Mouse (Mus musculus) ZHBTc4 (cell line): ENCODE data around the gene Nqo1.

Source experiments
- DNase-seq: peaks from one replicate; pipeline ENCODE4 v3.0.0-alpha.2; 2011; ENCODE audit warnings: low read depth, low spot score

Nqo1 gene

DNA sequence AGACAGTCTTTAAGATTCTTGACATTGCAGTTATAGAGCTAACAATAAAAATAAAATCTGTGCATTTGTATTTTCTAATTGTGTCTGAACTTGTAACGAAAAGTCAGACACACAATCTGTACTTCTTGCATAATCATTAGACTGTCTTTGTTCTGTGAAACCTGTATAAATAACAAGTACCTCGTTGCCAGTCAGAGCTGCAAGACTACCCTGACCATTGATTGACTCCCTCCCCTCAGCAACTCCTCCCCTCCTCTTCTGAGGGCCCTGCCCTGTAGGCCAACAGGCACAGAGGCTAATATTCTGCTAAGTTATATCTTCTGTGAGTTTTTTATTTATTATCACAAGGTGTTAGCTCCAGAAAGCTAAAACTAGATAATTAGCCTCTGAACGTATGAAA is 2.9 kb upstream of the Nqo1 start:
- no peak for DNase-seq

GRCm38 (mm10) chr8:107404057-107404456 is 1.1 kb upstream of the Nqo1 start:
- peak; percentile 47 for DNase-seq

- DNase-seq = no peak
Observed at GRCm38 (mm10) chr8:107401866-107402265, 1.1 kb downstream of the Nqo1 start.

GRCm38 (mm10) chr8:107399495-107399894 is 3.5 kb downstream of the Nqo1 start:
- no peak for DNase-seq

DNA sequence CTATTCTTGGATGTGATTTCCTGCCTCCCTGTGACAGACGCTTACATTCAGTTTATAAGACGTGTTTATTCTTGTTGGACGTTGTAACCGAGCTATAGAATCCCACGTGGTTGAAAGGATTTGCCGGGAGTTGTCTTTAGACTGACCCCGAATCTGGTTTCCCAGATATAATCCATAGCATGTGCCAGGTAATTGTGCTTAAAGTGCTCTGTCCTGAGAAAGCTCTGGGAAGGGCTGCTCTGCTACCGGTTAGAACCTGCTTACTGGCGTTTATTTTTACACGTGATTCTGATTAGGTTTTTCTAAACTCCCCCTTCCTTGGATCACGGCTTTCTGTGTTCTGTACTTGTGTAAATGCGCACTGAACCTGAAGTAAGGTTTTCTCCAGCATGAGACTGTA is 5.3 kb downstream of the Nqo1 start:
- DNase-seq = no peak

DNA sequence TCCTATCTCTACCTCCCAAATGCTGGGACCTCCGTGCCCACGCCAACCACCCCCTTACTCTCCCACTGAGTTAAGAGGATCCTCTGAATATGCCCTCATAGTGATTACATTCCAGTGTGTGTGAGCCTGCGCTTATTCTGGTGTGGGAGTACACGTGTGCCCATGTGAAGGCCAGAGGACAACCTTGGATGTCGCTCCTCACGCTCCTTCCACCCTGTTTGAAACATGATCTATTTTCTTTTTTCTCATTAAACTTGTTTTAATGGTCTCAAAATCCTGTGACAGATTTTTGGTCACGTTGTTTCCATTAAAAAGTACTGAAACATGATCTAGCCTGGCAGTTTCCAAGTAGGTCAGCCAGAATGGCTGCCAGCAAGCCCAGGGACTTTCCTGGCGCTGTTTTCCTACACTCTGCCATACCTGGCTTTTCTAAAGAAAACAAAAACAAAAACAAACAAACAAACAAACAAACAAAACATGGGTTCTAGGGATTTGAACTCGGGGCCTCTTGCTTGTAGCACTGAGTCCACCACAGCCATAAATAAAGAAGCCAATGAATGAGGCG is 6.8 kb downstream of the Nqo1 start:
- no peak for DNase-seq

DNA sequence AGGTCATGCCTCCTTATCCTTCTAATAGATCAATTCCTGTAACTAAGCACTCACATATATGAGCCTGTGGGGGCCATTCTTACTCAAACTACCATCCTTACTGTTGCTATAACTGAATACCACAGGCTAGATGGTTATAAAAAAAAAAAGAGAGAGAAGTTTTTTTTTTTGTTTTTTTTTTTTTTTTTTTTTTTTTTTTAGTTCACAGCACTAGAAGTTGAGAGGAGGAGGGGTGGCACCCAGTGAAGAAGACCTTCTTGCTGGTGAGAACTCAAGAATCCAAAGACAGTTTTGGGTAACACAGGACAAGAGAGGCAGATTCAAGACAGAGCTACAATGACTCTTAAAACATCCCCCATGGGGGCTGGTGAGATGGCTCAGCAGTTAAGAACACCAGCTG is 7.6 kb downstream of the Nqo1 start:
- DNase-seq = no peak

DNA sequence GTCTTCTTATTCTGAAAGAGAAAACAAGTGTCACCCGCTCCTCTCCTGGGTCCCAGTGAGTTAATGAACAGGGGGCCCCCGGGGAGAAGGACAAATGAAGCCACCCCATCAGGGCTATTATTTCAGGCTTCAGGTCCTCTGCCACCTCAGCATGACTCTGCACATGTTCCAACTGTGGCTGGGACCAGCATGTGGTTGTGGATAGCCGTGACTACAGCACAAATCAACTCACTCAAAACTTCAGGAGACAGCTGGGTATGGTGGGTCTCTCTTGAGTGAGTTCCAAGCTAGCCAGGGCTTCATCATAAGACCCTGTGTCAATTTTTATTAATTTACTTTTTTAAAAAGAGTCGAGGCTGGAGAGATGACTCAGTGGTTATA is 11.9 kb downstream of the Nqo1 start:
- no peak for DNase-seq

DNA sequence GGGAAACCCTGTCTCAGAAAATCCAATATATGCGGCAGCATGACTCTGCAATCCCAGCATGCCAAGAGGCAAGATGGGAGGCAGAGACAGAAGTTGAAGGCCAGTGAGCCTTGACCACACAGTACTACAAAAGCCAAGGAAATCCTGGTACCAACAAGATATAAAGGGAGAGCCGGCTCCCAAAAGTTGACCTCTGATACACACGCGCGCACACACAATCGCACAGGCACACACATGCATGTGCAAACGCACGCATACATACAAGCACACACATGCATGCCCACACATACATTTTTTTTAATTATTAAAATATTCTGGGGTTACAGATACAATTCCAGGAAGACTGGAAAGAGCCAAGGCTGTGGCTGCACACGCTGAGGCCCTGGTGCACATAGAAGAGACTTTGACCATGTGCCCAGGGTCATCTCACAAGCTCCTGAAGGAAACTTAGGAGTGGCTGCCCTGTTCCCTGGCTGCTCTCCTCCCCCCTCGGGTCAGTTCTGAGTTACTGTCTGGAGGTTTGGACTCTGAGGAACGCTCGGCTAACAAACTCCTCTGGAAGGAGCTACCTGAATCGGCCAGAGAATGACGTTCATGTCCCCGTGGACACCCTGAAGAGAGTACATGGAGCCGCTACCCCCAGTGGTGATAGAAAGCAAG is 12.4 kb downstream of the Nqo1 start:
- DNase-seq = no peak

DNA sequence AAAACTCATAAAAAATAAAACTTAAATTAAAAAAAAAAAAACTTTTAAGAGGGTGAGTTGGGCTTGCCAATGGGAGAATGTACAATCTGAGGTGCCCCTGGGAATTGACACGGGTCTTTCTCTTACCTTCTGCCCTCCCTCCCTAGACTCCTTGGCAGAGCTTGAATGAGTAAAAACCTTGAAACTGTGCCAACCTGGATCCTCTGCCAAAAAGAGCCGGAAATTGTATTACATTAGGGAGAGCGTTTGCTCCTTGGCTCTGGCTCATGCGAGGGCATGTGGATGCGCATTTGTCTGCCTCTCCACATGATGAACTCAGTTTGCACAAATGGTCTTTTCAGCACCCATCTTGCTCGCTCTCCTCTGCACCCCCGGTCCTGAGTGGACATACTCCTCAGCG is 13.4 kb downstream of the Nqo1 start:
- DNase-seq = no peak

DNA sequence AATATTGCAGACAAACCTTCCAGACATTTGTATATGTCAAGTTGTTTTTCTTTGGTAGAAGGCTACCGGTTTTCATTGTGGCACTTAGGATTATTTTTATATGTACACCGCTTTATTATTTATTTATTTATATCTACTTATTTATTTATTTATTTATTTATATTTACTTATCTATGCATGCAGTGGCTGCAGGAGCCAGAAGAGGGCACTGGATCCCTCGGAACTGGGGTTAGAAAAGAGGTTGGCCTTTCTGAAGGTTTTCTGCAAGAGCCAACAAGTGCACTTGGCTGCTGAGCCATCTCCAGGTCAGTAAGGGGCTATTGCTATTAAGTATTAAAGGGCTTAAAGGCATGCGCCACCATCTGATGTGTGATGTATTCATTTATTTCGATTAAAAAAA is 15.1 kb downstream of the Nqo1 start:
- peak; percentile 73 for DNase-seq

DNA sequence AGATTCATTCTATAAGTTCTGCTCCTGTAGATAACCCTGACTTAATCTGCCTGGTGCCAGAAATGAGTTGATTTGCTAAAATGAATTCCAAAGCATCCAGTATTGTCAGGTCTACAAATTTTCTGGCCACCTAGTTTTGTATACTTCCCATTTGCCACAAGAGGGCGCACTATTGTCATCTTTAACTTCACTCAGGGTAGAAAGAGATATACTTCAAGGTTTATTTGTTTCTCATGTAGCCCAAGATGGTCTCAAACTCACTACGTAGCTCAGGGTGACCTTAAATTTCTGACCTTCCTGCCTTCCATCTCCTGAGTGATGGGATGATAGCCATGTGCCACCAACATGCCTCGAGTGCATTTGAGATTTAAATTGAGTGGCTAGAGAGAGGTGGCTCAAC is 16.4 kb downstream of the Nqo1 start:
- peak; percentile 76 for DNase-seq

GRCm38 (mm10) chr8:107386171-107386570 is 16.8 kb downstream of the Nqo1 start:
- no peak for DNase-seq

- no peak for DNase-seq
Observed at GRCm38 (mm10) chr8:107385063-107385462, 17.9 kb downstream of the Nqo1 start.

- DNase-seq = no peak
Observed at GRCm38 (mm10) chr8:107384651-107385050, 18.4 kb downstream of the Nqo1 start.

- no peak for DNase-seq
Observed at GRCm38 (mm10) chr8:107382898-107383297, 20.1 kb downstream of the Nqo1 start.

DNA sequence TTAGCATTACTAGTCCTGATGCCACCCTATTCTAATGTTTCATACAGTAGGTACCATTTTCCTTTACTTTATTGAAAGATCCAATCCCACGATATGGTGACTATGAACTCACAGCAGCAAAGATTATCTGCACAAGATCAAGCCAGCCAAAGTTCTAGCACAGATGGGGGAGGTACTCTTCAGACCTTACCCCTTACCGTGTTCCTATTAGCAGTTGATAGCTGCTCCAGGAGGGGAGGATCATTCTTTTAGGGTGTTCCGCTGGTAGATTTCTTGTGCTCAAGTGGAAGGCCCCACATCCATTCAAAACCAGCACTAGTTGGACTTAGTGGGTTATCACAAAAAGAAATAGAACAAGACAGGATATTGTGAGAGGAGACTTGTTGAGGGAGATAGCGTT is 21.3 kb downstream of the Nqo1 start:
- DNase-seq = no peak

DNA sequence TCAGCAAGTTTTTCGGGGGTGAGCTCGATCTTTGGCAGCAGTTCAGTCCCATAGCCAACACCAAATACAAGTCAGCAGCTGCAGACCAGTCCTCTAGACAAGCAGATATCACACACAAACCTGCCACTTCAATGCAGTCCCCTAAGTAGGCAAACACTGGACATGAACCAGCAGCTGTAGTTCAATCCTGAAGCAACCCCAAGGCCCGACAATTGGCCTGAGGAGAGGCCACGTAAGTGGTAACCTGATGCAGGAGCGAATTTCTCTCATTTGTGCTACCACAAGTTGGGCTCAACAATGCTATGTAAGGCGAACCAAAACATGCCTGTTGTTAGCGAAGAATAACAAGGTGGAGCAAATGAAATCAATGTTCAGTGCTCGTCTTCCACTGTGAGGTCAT is 22.3 kb downstream of the Nqo1 start:
- DNase-seq = no peak

DNA sequence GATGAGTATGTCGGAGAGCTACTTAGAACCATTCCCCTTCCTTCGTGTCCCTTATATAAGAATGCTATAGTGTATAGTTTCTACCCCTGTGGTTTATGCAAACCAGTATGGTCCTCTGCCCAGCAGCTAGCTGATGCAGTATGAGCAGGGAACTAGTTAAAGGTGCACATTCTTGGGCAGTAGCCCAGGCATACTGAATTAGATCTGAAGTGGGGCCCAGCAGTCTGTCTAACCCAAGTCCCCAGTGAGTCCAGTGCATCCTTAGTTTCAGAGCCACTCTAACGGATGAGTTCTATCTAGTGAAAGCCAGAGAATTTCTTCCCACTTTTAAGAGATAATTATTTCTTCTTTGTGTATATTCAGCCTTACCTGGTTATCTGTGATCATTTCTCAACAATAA is 25.7 kb downstream of the Nqo1 start:
- no peak for DNase-seq

GRCm38 (mm10) chr8:107370311-107370710 is 32.7 kb downstream of the Nqo1 start:
- no peak for DNase-seq
